Mouse (Mus musculus) E14TG2a.4 (cell line): ENCODE measurements at regions not wholly inside any gene's neighbourhood (a gene's known extent, or its start where the extent isn't known, plus 50 kb on each side); places are given as distances from the start of the nearest gene placed in this dataset.

Experiments used
- CTCF ChIP-seq: conservative IDR thresholded peaks from 2 replicates; pipeline ENCODE4 v1.5.1; 2014; ENCODE audit warnings: low read length
- NANOG ChIP-seq: IDR thresholded peaks from 2 replicates; pipeline ENCODE4 v1.6.1; 2014; ENCODE audit warnings: borderline replicate concordance, low read length, mixed read lengths

GRCm38 (mm10) chr8:63529763-63530558 lies 422.1 kb downstream of the Sgo2b start:
- TF ChIP-seq CTCF (no peak), NANOG (no peak)
